In the genomic region with DNA sequence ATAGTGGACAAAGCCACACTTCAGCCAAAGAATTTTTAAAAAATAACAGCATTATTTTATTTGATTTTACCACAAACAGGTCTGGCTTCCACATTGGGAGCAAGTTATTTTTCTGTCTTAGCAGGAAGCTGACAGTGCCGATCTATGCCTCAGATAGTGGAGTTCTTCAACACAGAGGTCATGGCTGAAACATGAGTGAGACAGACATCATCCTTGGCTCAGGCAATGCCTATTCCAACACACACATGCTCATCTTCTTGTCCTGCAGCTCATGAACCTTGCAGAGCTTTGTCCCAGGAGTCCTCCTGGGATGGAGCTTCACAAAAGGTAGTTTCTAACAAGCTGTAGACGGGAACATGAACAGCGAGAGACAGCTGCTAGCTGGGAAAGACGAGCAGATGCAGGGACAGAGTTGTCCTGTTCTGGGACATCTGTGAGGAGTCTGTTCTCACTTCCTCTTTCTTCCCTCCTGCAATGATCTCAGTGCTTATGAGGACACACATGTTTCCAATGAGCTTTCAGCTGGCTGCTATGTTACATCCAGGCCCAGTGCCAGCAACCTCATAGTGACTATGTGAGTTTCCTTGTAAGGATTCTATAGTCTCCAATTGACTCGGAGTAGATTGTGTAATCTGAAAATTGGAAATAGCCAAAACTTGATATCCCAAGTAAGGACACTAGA, we compare ENCODE assay signal across 10 mouse cellular contexts.
A peak's percentile ranks its signal among the peaks of the same experiment; 100 is the strongest.
DNase-seq lines count a peak whose midpoint lies in the region; ATAC-seq and TF ChIP-seq lines count a peak whose summit lies in the region.
"Had no signal": no experiment of that assay in that cellular context is flagged by ENCODE, and none has a peak within 500 bp of the region (broad histone marks: within the 10 kb centered on the region; RNA-seq: fewer than 3 reads in every experiment).

No protein-coding gene starts in this region.

- H3K4me3 ChIP-seq in MEL (ENCODE audit: control insufficient read depth in 1 of 2, insufficient read depth in 1 of 2, low read depth in 2 of 2, low read length in 2 of 2): no peak overlapping the region
- H3K4me3 ChIP-seq in embryonic facial prominence, embryonic 15.5 days (replicated peaks): no peak overlapping the region
- H3K4me3 ChIP-seq in lung, embryonic 16.5 days (ENCODE audit: low read length): no peak overlapping the region
- H3K4me3 ChIP-seq: forebrain, embryonic 12.5 days had no signal

- TF ChIP-seq RAD21 in MEL (IDR thresholded peaks at IDR 0.05; ENCODE audit: low read depth, low read length): no peak

- no peak overlapping the region for H3K27ac ChIP-seq in MEL (ENCODE audit: control insufficient read depth, low read depth, low read length)
- H3K27ac ChIP-seq in embryonic facial prominence, embryonic 15.5 days (replicated peaks): 0 out of 2 replicates have a peak overlapping the region, but pooled peaks have one; percentile 56
- H3K27ac ChIP-seq in lung, embryonic 16.5 days (ENCODE audit: low read length): peak overlapping the region; percentile 68
- H3K27ac ChIP-seq: forebrain, embryonic 12.5 days had no signal

- H3K9ac ChIP-seq in MEL (ENCODE audit: control insufficient read depth, low read depth, low read length, poor library complexity, severe bottlenecking): no peak overlapping the region
- no peak overlapping the region for H3K9ac ChIP-seq in embryonic facial prominence, embryonic 15.5 days
- no peak overlapping the region for H3K9ac ChIP-seq in lung, embryonic 16.5 days (ENCODE audit: low read length)
- H3K9ac ChIP-seq: forebrain, embryonic 12.5 days had no signal

- peak; percentile 84 for ATAC-seq in embryonic facial prominence, embryonic 15.5 days (ENCODE audit: insufficient number of reproducible peaks, low FRiP score, low TSS enrichment, low read depth)
- peak; percentile 96 for ATAC-seq in lung, embryonic 16.5 days (ENCODE audit: low read depth)
- ATAC-seq: midbrain, embryonic 16.5 days had no signal

- H3K27me3 ChIP-seq in MEL (ENCODE audit: control insufficient read depth in 1 of 2, insufficient read depth in 2 of 2, low read length in 2 of 2): no peaks in the 10 kb centered on the region
- H3K27me3 ChIP-seq in embryonic facial prominence, embryonic 15.5 days: no peaks in the 10 kb centered on the region
- no peaks in the 10 kb centered on the region for H3K27me3 ChIP-seq in lung, embryonic 16.5 days (ENCODE audit: control insufficient read depth, insufficient read depth, low read depth, low read length)
- H3K27me3 ChIP-seq: forebrain, embryonic 12.5 days had no signal

- H3K9me3 ChIP-seq in MEL (replicated peaks; ENCODE audit: insufficient read depth, low read length): no peaks in the 10 kb centered on the region
- no peaks in the 10 kb centered on the region for H3K9me3 ChIP-seq in embryonic facial prominence, embryonic 15.5 days (replicated peaks)
- no peaks in the 10 kb centered on the region for H3K9me3 ChIP-seq in lung, embryonic 16.5 days (ENCODE audit: control insufficient read depth, low read length)
- H3K9me3 ChIP-seq: forebrain, embryonic 12.5 days had no signal

- H3K36me3 ChIP-seq in MEL (ENCODE audit: control insufficient read depth in 1 of 2, insufficient read depth in 2 of 2, low read length in 2 of 2): no peaks in the 10 kb centered on the region
- H3K36me3 ChIP-seq in embryonic facial prominence, embryonic 15.5 days: no peaks in the 10 kb centered on the region
- no peaks in the 10 kb centered on the region for H3K36me3 ChIP-seq in lung, embryonic 16.5 days (ENCODE audit: control insufficient read depth, insufficient read depth, low read length)
- H3K36me3 ChIP-seq: forebrain, embryonic 12.5 days had no signal

- no peak overlapping the region for H3K4me2 ChIP-seq in embryonic facial prominence, embryonic 15.5 days (replicated peaks)
- no peak overlapping the region for H3K4me2 ChIP-seq in lung, embryonic 16.5 days (ENCODE audit: low read depth, low read length)
- H3K4me2 ChIP-seq: forebrain, embryonic 12.5 days had no signal

- no peak for TF ChIP-seq CTCF in MEL (IDR thresholded peaks at IDR 0.05 in 2 of 3, conservative IDR thresholded peaks at IDR 0.05 in 1 of 3; ENCODE audit: control insufficient read depth in 1 of 3, insufficient read depth in 1 of 3, low read depth in 2 of 3, low read length in 3 of 3, poor library complexity in 1 of 3, severe bottlenecking in 1 of 3)

- 43% methylated on average over 5 of the region's 5 CpGs for WGBS in embryonic facial prominence, embryonic 15.5 days
- WGBS in lung, embryonic 16.5 days: 42% methylated on average over 5 of the region's 5 CpGs

- no peak for TF ChIP-seq POLR2A in MEL (IDR thresholded peaks at IDR 0.05; ENCODE audit: control insufficient read depth in 1 of 2, insufficient read depth in 1 of 2, low read depth in 1 of 2, low read length in 2 of 2, poor library complexity in 1 of 2)

- peak; percentile 7 for DNase-seq in kidney, adult 9 months
- no peak for DNase-seq in kidney, adult 18-20 months
- DNase-seq in MEL (ENCODE audit: low read depth, low spot score): peak; percentile 24
- DNase-seq in urinary bladder, postnatal 4 days (ENCODE audit: low spot score in 2 of 2): no peak
- DNase-seq in testis, postnatal 14 days (ENCODE audit: low spot score): no peak
- DNase-seq in spleen, adult 12 weeks (ENCODE audit: low spot score): no peak

- no peaks in the 10 kb centered on the region for H3K79me2 ChIP-seq in MEL (ENCODE audit: control insufficient read depth, insufficient read depth, low read length, poor library complexity)

- no peaks in the 10 kb centered on the region for H3K4me1 ChIP-seq in MEL (ENCODE audit: control insufficient read depth in 1 of 2, insufficient read depth in 2 of 2, low read length in 2 of 2)
- 0 out of 2 replicates have a peak, but pooled peaks cover 6% of the 10 kb centered on the region for H3K4me1 ChIP-seq in embryonic facial prominence, embryonic 15.5 days
- peaks cover 3% of the 10 kb centered on the region; the same call in 1 of the 2 replicates for H3K4me1 ChIP-seq in lung, embryonic 16.5 days (replicated peaks; ENCODE audit: control insufficient read depth, insufficient read depth, low read length)
- H3K4me1 ChIP-seq: forebrain, embryonic 12.5 days had no signal

- TF ChIP-seq EP300 in MEL (IDR thresholded peaks at IDR 0.05; ENCODE audit: low read depth in 1 of 2, low read length in 2 of 2): no peak

TF ChIP-seq in MEL, 35 proteins besides CTCF, POLR2A, EP300 and RAD21:
- TF ChIP-seq MYC (IDR thresholded peaks at IDR 0.05; ENCODE audit: low read depth, low read length) (no peak), ELF1 (IDR thresholded peaks at IDR 0.05; ENCODE audit: low read depth, low read length) (no peak), POLR2AphosphoS5 (IDR thresholded peaks at IDR 0.05; ENCODE audit: borderline replicate concordance, low read depth, low read length) (no peak), TAL1 (IDR thresholded peaks at IDR 0.05; ENCODE audit: low read length) (no peak), UBTF (IDR thresholded peaks at IDR 0.05; ENCODE audit: borderline replicate concordance, insufficient read depth, low read depth, low read length) (no peak), ZNF384 (IDR thresholded peaks at IDR 0.05; ENCODE audit: low read depth, low read length) (no peak), ZMIZ1 (IDR thresholded peaks at IDR 0.05; ENCODE audit: low read depth, low read length) (no peak), GATA1 (IDR thresholded peaks at IDR 0.05; ENCODE audit: low read depth, low read length) (no peak)

Comparison
In these comparisons a context has a peak if more than half of its experiments do, and no peak if none do; other contexts are left out.
1. DNase-seq: peak in kidney, adult 9 months (single experiment) and MEL (single experiment); none in kidney, adult 18-20 months (single experiment), urinary bladder, postnatal 4 days (0 of 2), testis, postnatal 14 days (single experiment) and spleen, adult 12 weeks (single experiment).